Mouse (Mus musculus) small intestine, adult 10 weeks (tissue): ENCODE measurements around the gene Ccdc182. TPM values are rescaled to one million over a fixed set of nuclear protein-coding genes. Genes with fewer than 3 reads are reported as not detected.

Experiments
- polyA plus RNA-seq: library from polyadenylated mRNA; stranded (reverse); fragments of 350-450 nt; fragmentation: Illumina TruSeq; extraction: RNeasy Lipid Tissue Mini Kit (QIAGEN cat#74804); gene quantifications from one replicate; pipeline ENCODE4 v1.2.3, GENCODE M21; 2014; ENCODE audit warnings: low replicate concordance

Gene Ccdc182
- not detected for polyA plus RNA-seq

GRCm38 (mm10) chr11:88293631-88294393 is at the start of gene Ccdc182:
Gene Ccdc182 (plus strand): TSS chr11:88294058.

Other genes starting within 250 kb of the Ccdc182 start
- 804 TPM for gene Srsf1, start 246.7 kb upstream of the Ccdc182 start, polyA plus RNA-seq
- 76.0 TPM for gene Vezf1, start 225.8 kb upstream of the Ccdc182 start, polyA plus RNA-seq
- gene Cuedc1, start 196.0 kb upstream of the Ccdc182 start, polyA plus RNA-seq = 0.59 TPM
- 91.4 TPM for gene Mrps23, start 89.7 kb upstream of the Ccdc182 start, polyA plus RNA-seq